ENCODE assay signal across 8 mouse cellular contexts in genomic region chr5:7345011-7345389, GRCm38 (mm10). TPM values are rescaled to one million over a fixed set of nuclear protein-coding genes. Genes with fewer than 3 reads are reported as not detected.
DNase-seq lines count a peak whose midpoint lies in the region; ATAC-seq and TF ChIP-seq lines count a peak whose summit lies in the region.

No protein-coding gene starts in this region.

- peak overlapping the region; percentile 57 for H3K27ac ChIP-seq in left cerebral cortex, adult 2 months
- no peak overlapping the region for H3K27ac ChIP-seq in embryonic fibroblast, embryonic 13.5 days (ENCODE audit: insufficient read depth, low read length)
- H3K27ac ChIP-seq in intestine, embryonic 16.5 days (ENCODE audit: low read length), result no peak overlapping the region
- H3K27ac ChIP-seq in neural tube, embryonic 13.5 days (replicated peaks), result peak overlapping the region; percentile 52

- no peaks in the 10 kb centered on the region for H3K27me3 ChIP-seq in intestine, embryonic 16.5 days (replicated peaks; ENCODE audit: control insufficient read depth, insufficient read depth, low read length)
- no peaks in the 10 kb centered on the region for H3K27me3 ChIP-seq in neural tube, embryonic 13.5 days

- H3K4me3 ChIP-seq in left cerebral cortex, adult 2 months, result peak overlapping the region; percentile 65
- H3K4me3 ChIP-seq in embryonic fibroblast, embryonic 13.5 days (ENCODE audit: insufficient read depth, low read length), result peak overlapping the region; percentile 18
- peak overlapping the region; percentile 62 for H3K4me3 ChIP-seq in intestine, embryonic 16.5 days (ENCODE audit: low read length)
- peak overlapping the region; percentile 58 for H3K4me3 ChIP-seq in neural tube, embryonic 13.5 days

- no peak for DNase-seq in left cerebral cortex, adult 2 months (ENCODE audit: extremely low spot score in 1 of 2, low spot score in 2 of 2)
- DNase-seq in left cerebral cortex, postnatal 36 days (ENCODE audit: low spot score in 2 of 2), result no peak
- no peak for DNase-seq in cerebellum, adult 9-10 months
- no peak for DNase-seq in adrenal gland, adult 2 months
- DNase-seq in left cerebral cortex, postnatal 10 days (ENCODE audit: extremely low spot score in 1 of 2, low spot score in 2 of 2), result no peak

- no peak for TF ChIP-seq POLR2A in embryonic fibroblast, embryonic 13.5 days (IDR thresholded peaks at IDR 0.05; ENCODE audit: low read depth, low read length)

- H3K9me3 ChIP-seq in intestine, embryonic 16.5 days (ENCODE audit: control insufficient read depth, low read length), result no peaks in the 10 kb centered on the region
- H3K9me3 ChIP-seq in neural tube, embryonic 13.5 days, result no peaks in the 10 kb centered on the region

- H3K36me3 ChIP-seq in intestine, embryonic 16.5 days (ENCODE audit: control insufficient read depth, insufficient read depth, low read length), result no peaks in the 10 kb centered on the region
- H3K36me3 ChIP-seq in neural tube, embryonic 13.5 days, result no peaks in the 10 kb centered on the region

- H3K4me2 ChIP-seq in intestine, embryonic 16.5 days (ENCODE audit: low read depth, low read length), result peak overlapping the region; percentile 94
- peak overlapping the region; percentile 88 for H3K4me2 ChIP-seq in neural tube, embryonic 13.5 days

- peak; percentile 73 for ATAC-seq in intestine, embryonic 16.5 days
- ATAC-seq in neural tube, embryonic 13.5 days (ENCODE audit: low read depth), result peak; percentile 72

- H3K9ac ChIP-seq in intestine, embryonic 16.5 days (ENCODE audit: low read depth, low read length), result peak overlapping the region; percentile 67
- peak overlapping the region; percentile 72 for H3K9ac ChIP-seq in neural tube, embryonic 13.5 days

- WGBS in intestine, embryonic 16.5 days, result 2% methylated on average over 11 of the region's 11 CpGs
- under 1% methylated on average over 11 of the region's 11 CpGs for WGBS in neural tube, embryonic 13.5 days

- no peak for TF ChIP-seq CTCF in left cerebral cortex, adult 2 months (IDR thresholded peaks at IDR 0.05)
- TF ChIP-seq CTCF in embryonic fibroblast, embryonic 13.5 days (IDR thresholded peaks at IDR 0.05; ENCODE audit: borderline replicate concordance, insufficient read depth, low read length), result no peak

- intact Hi-C loops in left cerebral cortex, adult 2 months (cut with DNase I), result no loop called here
- intact Hi-C loops in left cerebral cortex, postnatal 36 days (cut with DNase I), result no loop called here
- intact Hi-C loops in left cerebral cortex, postnatal 10 days (cut with DNase I), result no loop called here

- no peaks in the 10 kb centered on the region for H3K4me1 ChIP-seq in embryonic fibroblast, embryonic 13.5 days (ENCODE audit: control insufficient read depth, insufficient read depth, low read length)
- no peaks in the 10 kb centered on the region; the same call in 1 of the 2 replicates for H3K4me1 ChIP-seq in intestine, embryonic 16.5 days (ENCODE audit: control insufficient read depth, insufficient read depth, low read length)
- 0 out of 2 replicates have a peak, but pooled peaks cover 4% of the 10 kb centered on the region for H3K4me1 ChIP-seq in neural tube, embryonic 13.5 days (replicated peaks)

RNA-seq across cellular contexts. Expression of gene Zfp804b, which starts 0.4 kb away (rescaled TPM):
- total RNA-seq in left cerebral cortex, adult 2 months (2021), result 1 to 10 TPM; 2.2 to 2.3 TPM
- 1 to 10 TPM; 2.2 to 3.0 TPM for total RNA-seq in left cerebral cortex, postnatal 36 days (2021)
- polyA plus RNA-seq in embryonic fibroblast, embryonic 13.5 days (2011; ENCODE audit: insufficient read length, low read depth, missing spikeins), result not detected in 2 replicates
- 0.06 and 0.13 TPM in 2 replicates for polyA plus RNA-seq in intestine, embryonic 16.5 days (2015; fragmentation: Nextera tagmentation; extraction: Ambion mirVana)
- 1.5 and 2.1 TPM in 2 replicates for polyA plus RNA-seq in neural tube, embryonic 13.5 days (2015; fragmentation: Nextera tagmentation; extraction: Ambion mirVana)
- under 1 TPM; 0.07 to 0.09 TPM for total RNA-seq in adrenal gland, adult 2 months (2021)
- polyA plus RNA-seq in adrenal gland, adult 2 months (2012; rRNA removed), result 0.02 TPM in 1 of 2 replicates, not detected in the other
- 1 to 10 TPM; 2.4 to 3.1 TPM for total RNA-seq in left cerebral cortex, postnatal 10 days (2021)

RNA-seq across cellular contexts. Expression of gene Tex47, which starts 41.1 kb away (rescaled TPM):
- not detected for total RNA-seq in left cerebral cortex, adult 2 months (2021)
- total RNA-seq in left cerebral cortex, postnatal 36 days (2021), result not detected
- polyA plus RNA-seq in embryonic fibroblast, embryonic 13.5 days (2011; ENCODE audit: insufficient read length, low read depth, missing spikeins), result not detected in 2 replicates
- polyA plus RNA-seq in intestine, embryonic 16.5 days (2015; fragmentation: Nextera tagmentation; extraction: Ambion mirVana), result not detected in 2 replicates
- polyA plus RNA-seq in neural tube, embryonic 13.5 days (2015; fragmentation: Nextera tagmentation; extraction: Ambion mirVana), result 0.43 and 0.69 TPM in 2 replicates
- total RNA-seq in adrenal gland, adult 2 months (2021), result not detected
- polyA plus RNA-seq in adrenal gland, adult 2 months (2012; rRNA removed), result not detected in 2 replicates
- total RNA-seq in left cerebral cortex, postnatal 10 days (2021), result not detected

Comparison
In these comparisons a context has a peak if more than half of its experiments do, and no peak if none do; other contexts are left out.
1. H3K27ac ChIP-seq: peak in left cerebral cortex, adult 2 months (single experiment) and neural tube, embryonic 13.5 days (single experiment); none in embryonic fibroblast, embryonic 13.5 days (single experiment) and intestine, embryonic 16.5 days (single experiment).
2. Peak in every context shown above with its lines, with median percentiles within 50 percentile points of each other: H3K4me3 ChIP-seq.